Mouse (Mus musculus) lung, adult 2 months (tissue): ENCODE measurements around the gene Scamp3. TPM values are rescaled to one million over a fixed set of nuclear protein-coding genes. Genes with fewer than 3 reads are reported as not detected.

Experiments used
- DNase-seq: peaks from one replicate; pipeline ENCODE4 v3.0.0; 2022
- H3K4me1 ChIP-seq: fragments of 200-500 bp; 2 replicates; pipeline ENCODE4 v1.6.1; 2011; ENCODE audit warnings: low read length; ENCODE audit not compliant: control insufficient read depth, insufficient read depth
- H3K4me3 ChIP-seq: fragments of 200-500 bp; replicated peaks from 2 replicates; pipeline ENCODE3; 2011; ENCODE audit warnings: low read depth, mild to moderate bottlenecking, control low read depth, low read length; ENCODE audit errors: extremely low read depth
- CTCF ChIP-seq: fragments of 200-500 bp; IDR thresholded peaks from 2 replicates; pipeline ENCODE4 v1.5.1; 2011; ENCODE audit warnings: mild to moderate bottlenecking, low read length, control low read depth; ENCODE audit not compliant: insufficient read depth
- POLR2A ChIP-seq: fragments of 200-500 bp; IDR thresholded peaks from 2 replicates; pipeline ENCODE4 v1.6.1; 2011; ENCODE audit warnings: low read depth, mild to moderate bottlenecking, control low read depth, low read length, borderline replicate concordance; ENCODE audit errors: extremely low read depth
- WGBS: fragments of 180-500 bp; shearing (Covaris S2); methylation state at CpG from one replicate; pipeline ENCODE4 v1.1.7; 2018; 5-methylcytosine and 5-hydroxymethylcytosine counted together
- polyA plus RNA-seq: library from polyadenylated mRNA; depleted of rRNA; stranded (reverse); fragments of >200 nt; gene quantifications from 2 replicates; pipeline ENCODE4 v1.2.3, GENCODE M21; 2012

The Scamp3 gene
- polyA plus RNA-seq, 1 experiment = 127 TPM

DNA sequence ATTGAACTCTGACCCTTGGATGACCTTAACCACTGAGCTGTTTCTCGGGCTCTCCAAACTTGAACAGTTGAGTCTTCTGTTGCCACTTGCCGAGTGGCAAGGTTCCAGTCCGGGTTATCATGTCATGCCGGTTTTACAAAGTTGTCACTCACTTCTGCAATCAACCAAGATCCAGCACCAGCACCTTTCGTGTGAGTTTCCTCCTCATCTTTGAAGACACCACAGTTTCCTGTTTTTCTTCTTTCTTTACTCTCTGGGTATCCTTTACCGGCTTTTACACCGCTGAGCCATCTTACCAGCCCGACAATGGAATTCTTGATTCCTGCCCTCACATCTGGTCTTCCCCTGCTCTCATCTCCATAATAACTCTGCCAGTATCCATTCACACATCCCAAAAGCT lies 13.2 kb downstream of the Scamp3 start:
- 70% methylated on average over 8 of the region's 8 CpGs for WGBS
- H3K4me3 ChIP-seq = no peak overlapping the region
- DNase-seq = no peak
- H3K4me1 ChIP-seq = no peaks in the 10 kb centered on the region
- TF ChIP-seq CTCF = no peak
- TF ChIP-seq POLR2A = no peak

DNA sequence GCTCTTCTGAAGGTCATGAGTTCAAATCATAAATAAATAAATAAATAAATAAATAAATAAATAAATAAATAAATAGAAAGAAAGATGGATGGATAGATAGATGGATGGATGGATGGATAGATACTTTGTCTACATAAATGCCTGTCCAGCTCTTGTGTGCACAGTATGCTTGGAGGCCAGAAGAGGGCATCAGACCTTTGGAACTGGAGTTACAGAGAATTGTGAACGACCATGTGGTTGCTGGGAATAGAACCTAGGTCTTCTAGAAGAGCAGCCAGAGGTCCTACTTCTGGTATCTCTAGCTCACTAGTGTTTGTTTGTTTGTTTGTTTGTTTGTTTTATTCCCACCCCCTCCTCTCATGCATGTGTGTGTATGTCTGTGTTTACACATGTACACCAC lies 16.1 kb downstream of the Scamp3 start:
- Histone ChIP-seq H3K4me1 (peaks cover 3% of the 10 kb centered on the region; the same call in 1 of the 2 replicates), H3K4me3 (no peak overlapping the region)
- TF ChIP-seq POLR2A (no peak), CTCF (no peak)
- DNase-seq = no peak
- 48% methylated on average over 1 of the region's 1 CpGs for WGBS

DNA sequence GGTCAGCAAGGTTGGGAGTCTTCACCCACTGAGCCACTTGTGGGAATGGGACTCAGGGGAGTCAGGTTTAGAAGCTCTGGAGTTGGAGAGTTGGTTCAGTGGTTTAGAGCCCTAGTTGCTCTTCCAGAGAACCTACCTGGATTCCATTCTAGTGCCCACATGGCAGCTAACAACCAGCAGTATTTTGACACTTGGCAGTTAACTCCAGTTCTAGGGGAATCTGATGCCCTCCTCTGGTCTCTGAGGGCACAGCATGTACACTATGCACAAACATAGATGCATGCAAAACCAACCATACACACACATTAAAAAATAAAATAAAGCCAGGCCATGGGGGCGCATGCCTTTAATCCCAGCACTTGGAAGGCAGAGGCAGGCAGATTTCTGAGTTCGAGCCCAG lies 16.6 kb downstream of the Scamp3 start:
- peaks cover 3% of the 10 kb centered on the region; the same call in 1 of the 2 replicates for H3K4me1 ChIP-seq
- no peak for DNase-seq
- no peak for TF ChIP-seq CTCF
- TF ChIP-seq POLR2A = no peak
- no peak overlapping the region for H3K4me3 ChIP-seq
- 90% methylated on average over 2 of the region's 2 CpGs for WGBS

DNA sequence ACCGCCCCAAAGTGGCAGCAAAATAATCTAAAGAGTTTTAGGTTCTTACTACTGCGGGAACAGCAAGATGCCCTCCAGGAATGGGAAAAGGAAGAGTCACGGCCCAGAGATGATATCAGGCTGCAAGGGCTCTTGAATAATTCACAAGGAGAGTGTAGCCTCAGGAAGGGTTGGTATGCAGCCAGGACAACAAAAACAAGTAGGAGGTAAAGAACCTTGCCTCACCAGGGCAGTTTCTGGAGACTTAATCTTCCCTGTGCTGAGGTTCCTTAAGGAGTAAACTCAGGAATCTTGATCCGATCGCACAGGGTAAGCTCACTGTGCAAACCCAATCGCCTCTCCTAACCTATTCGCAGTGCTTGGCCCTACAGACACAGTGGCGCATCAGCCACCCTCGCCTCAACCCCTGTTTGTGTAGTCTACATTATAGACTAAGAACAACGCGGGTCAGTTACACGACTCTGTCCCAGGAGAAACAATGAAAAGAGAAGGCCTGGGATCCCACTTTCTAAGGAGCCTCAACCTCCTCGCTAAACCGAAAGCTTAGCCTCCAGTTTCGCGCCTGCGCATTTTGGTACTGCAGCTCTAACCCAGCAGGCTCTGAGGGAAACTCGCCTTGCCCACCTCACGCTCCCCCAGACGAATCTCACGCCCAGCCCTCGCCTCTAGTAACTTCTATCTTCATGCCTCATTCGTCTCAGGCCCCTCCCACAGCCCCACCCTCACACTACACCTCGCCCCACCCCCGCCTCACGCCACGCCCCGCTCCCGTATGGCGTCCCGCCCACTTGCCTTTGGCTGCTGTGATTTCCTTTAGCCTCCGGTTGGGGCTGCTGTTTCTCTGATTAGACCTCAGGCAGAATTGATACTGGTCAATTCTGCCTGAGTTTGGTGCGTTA lies 19.0 kb downstream of the Scamp3 start:
- 5% methylated on average over 33 of the region's 33 CpGs for WGBS
- peaks cover 3% of the 10 kb centered on the region; the same call in 1 of the 2 replicates for H3K4me1 ChIP-seq
- peak; percentile 80 for DNase-seq
- H3K4me3 ChIP-seq = peak overlapping the region; percentile 82
- TF ChIP-seq CTCF = peak; percentile 40; the same call in 1 of the 2 replicates
- TF ChIP-seq POLR2A = peak; percentile 88; the same call in 1 of the 2 replicates

DNA sequence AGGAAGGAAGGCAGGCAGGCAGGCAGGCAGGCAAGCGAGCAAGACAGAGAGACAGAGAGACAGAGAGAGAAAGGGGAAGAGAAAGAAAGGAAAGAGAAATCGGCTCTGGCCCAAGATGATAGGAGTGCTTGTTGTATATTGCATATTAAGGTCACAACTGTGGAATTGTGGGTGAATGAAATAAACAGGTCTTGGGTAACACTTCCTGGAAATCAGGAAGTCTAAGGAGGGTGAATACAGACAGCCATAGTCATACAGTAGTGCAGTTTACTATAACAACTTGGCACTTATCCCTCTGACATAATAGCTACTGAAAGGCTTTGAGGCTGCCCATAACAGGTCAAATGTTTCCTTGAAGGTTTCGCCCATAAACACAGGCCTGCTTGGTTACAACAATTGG lies 22.6 kb downstream of the Scamp3 start:
- peaks cover 6% of the 10 kb centered on the region; the same call in 1 of the 2 replicates for H3K4me1 ChIP-seq
- no peak overlapping the region for H3K4me3 ChIP-seq
- DNase-seq = no peak
- TF ChIP-seq POLR2A = no peak
- TF ChIP-seq CTCF = no peak
- WGBS = 51% methylated on average over 3 of the region's 3 CpGs

DNA sequence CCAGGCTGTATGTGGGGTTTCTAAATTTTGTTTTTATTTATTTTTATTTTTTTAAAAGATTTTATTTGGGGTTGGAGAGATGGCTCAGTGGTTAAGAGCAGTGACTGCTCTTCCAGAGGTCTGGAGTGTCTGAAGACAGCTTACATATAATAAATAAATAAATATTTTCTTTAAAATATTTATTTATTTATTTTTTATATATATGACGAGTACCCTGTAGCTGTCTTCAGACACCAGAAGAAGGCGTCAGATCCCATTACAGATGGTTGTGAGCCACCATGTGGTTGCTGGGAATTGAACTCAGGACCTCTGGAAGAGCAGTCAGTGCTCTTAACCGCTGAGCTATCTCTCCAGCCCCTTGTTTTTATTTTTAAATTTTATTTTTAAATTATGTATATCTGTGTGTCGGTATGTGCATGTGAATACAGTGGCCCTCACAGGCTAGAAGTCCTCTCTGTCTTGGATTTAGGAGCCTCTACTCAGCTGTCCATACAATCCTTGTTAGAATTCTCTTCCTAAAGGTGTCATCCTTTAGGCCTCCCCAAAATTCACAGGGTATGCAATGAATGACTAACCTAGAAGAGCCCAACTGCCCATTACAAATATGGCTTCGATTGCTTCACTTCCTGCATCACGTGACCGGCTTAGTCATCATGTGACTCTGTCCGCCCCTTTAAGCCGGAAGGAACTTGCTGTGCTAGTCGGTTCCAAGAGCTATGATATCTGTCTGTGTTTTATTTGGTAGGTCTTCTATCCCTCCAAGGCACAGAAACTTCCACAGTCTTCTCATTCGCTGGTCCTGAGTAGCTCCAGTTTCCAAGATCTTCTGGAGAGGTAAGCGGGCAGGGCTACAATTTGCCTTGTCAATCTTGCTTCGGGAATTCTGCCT lies 25.2 kb downstream of the Scamp3 start, which contains the start of gene Gba:
Gene Gba, plus strand, starts transcription at position 676 of the 889 bp plus-strand sequence.
- Histone ChIP-seq H3K4me1 (peaks cover 4% of the 10 kb centered on the region; the same call in 1 of the 2 replicates), H3K4me3 (peak within 1 kb of the TSS; percentile 89)
- DNase-seq = peak; percentile 88
- 19% methylated on average over 13 of the region's 13 CpGs for WGBS
- TF ChIP-seq POLR2A (no peak; the same call in 1 of the 2 replicates), CTCF (no peak)

DNA sequence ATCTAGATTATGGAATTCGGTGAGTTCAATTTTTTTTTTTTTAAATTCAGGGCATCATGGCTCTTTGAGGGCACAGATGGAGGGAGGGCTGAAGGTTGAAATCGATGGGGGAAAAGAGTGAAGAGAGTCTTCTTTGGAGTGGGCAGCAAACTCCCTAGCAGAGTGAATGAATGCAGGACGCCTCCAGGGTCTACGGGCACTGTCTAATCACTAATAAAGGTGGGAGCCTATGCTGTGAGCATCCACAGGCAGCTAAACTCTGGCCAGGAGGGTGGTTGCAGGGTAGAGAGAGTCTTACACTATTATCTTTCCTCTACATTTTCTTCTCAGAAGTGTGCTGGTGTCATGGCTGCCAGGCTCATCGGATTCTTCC lies 25.9 kb downstream of the Scamp3 start:
- Histone ChIP-seq H3K4me3 (peak overlapping the region; percentile 89), H3K4me1 (peaks cover 4% of the 10 kb centered on the region; the same call in 1 of the 2 replicates)
- no peak for DNase-seq
- 34% methylated on average over 5 of the region's 5 CpGs for WGBS
- TF ChIP-seq CTCF (no peak), POLR2A (no peak)

DNA sequence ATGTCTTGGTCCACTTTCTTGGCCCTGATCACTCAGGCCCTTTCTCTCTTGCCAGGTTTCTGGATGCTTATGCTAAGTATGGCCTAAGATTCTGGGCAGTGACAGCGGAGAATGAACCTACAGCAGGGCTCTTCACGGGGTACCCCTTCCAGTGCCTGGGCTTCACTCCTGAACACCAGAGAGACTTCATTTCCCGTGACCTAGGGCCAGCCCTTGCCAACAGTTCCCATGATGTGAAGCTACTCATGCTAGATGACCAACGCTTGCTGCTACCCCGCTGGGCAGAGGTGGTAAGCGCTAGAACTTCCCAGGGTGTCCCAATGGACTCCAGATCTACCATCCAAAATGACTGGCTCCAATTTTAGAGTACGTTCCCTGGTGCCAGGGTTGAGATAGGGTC lies 28.8 kb downstream of the Scamp3 start:
- 92% methylated on average over 7 of the region's 7 CpGs for WGBS
- H3K4me1 ChIP-seq = peaks cover 4% of the 10 kb centered on the region; the same call in 1 of the 2 replicates
- no peak overlapping the region for H3K4me3 ChIP-seq
- no peak for TF ChIP-seq CTCF
- TF ChIP-seq POLR2A = no peak
- no peak for DNase-seq

DNA sequence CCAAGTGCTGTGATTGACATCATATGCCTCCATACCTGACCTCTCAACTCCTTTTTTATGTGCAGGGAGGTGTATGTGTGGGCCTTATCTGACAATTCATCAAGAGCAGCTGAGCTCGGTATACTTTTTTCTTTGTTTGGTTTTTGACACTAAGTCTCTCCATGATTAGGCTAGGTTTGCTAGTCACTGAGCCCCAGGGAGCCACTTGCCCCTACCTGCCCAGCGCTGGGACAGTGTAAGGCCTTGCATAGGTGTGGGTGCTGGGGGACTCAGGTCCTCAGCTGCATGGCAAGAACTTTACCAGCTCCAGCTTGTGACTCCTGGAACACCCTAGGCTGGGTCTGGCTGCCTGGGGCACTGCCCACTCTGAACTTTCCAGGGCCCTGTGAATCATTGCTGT lies 29.4 kb downstream of the Scamp3 start:
- DNase-seq = no peak
- TF ChIP-seq CTCF (no peak), POLR2A (no peak)
- no peak overlapping the region for H3K4me3 ChIP-seq
- 73% methylated on average over 2 of the region's 2 CpGs for WGBS
- peaks cover 4% of the 10 kb centered on the region; the same call in 1 of the 2 replicates for H3K4me1 ChIP-seq
